Mouse (Mus musculus) midbrain, embryonic 12.5 days (tissue): Measurements from ENCODE around the gene Gpank1. TPM values are rescaled to one million over a fixed set of nuclear protein-coding genes. Genes with fewer than 3 reads are reported as not detected.
A peak's percentile ranks its signal among the peaks of the same experiment; 100 is the strongest.
"Not testable (repeated sequence)": the region's sequence is repeated elsewhere in the genome, so short reads cannot be mapped to it uniquely, and the experiment has no call there.

Experiments
- ATAC-seq: fragments of 200-750 bp; cut with Nextera tagmentation; 2 replicates; pipeline ENCODE4 v1.8.0; 2017; ENCODE audit warnings: low read depth, moderate TSS enrichment, moderate library complexity; ENCODE audit not compliant: low FRiP score
- H3K27ac ChIP-seq: fragments of 300-500 bp; sonication (generic); replicated peaks from 2 replicates; pipeline ENCODE4 v1.5.1; 2016; ENCODE audit warnings: mild to moderate bottlenecking
- H3K27me3 ChIP-seq: fragments of 300-500 bp; sonication (generic); 2 replicates; pipeline ENCODE4 v1.6.1; 2016; ENCODE audit warnings: mild to moderate bottlenecking
- H3K36me3 ChIP-seq: fragments of 300-500 bp; sonication (generic); 2 replicates; pipeline ENCODE4 v1.6.1; 2016
- H3K4me1 ChIP-seq: fragments of 300-500 bp; sonication (generic); 2 replicates; pipeline ENCODE4 v1.6.1; 2016
- H3K4me2 ChIP-seq: fragments of 300-500 bp; sonication (generic); replicated peaks from 2 replicates; pipeline ENCODE4 v1.6.1; 2016; ENCODE audit warnings: mild to moderate bottlenecking, moderate library complexity
- H3K4me3 ChIP-seq: fragments of 300-500 bp; sonication (generic); 2 replicates; pipeline ENCODE4 v1.5.1; 2016; ENCODE audit warnings: mild to moderate bottlenecking
- H3K9ac ChIP-seq: fragments of 300-500 bp; sonication (generic); replicated peaks from 2 replicates; pipeline ENCODE4 v1.6.1; 2016; ENCODE audit warnings: mild to moderate bottlenecking, moderate library complexity
- H3K9me3 ChIP-seq: fragments of 300-500 bp; sonication (generic); 2 replicates; pipeline ENCODE4 v1.6.1; 2016; ENCODE audit warnings: mild to moderate bottlenecking
- WGBS: fragments of 180-500 bp; shearing (Covaris S2); methylation state at CpG from one replicate; pipeline ENCODE4 v1.1.7; 2016; 5-methylcytosine and 5-hydroxymethylcytosine counted together
- polyA plus RNA-seq: library from polyadenylated mRNA; unstranded; fragments of >200 nt; fragmentation: Nextera tagmentation; extraction: Ambion mirVana; gene quantifications from 2 replicates; pipeline ENCODE4 v1.2.1, GENCODE M21; 2016

Gene Gpank1
- polyA plus RNA-seq, 1 experiment from 2014 or later = 26.4 TPM

DNA sequence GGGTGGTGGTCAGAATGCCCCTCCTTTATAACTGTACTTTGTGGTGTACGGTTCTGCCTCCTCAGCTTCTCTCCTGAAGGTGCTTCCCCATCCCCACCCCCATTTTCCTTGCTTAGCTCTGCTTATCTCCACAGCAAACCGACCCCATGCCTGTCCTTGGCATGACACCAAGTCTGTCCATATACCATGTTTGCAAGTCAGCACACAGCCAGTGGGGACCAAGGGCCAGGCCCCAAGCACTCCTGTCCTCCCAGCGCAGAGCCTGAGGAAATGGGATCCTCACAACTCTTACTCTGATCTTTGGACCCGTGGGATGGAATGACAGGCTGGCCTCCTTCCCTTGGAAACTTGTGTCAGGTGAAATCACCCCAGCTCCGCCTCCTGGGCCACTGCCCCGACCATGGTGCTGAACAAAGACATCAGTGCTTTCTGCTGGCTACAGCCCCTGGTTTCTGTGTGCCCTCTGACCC lies 18.0 kb upstream of the Gpank1 start:
- Histone ChIP-seq H3K9me3 (no peaks in the 10 kb centered on the region), H3K36me3 (peaks cover 56% of the 10 kb centered on the region), H3K4me3 (no peak overlapping the region), H3K4me2 (no peak overlapping the region), H3K27me3 (no peaks in the 10 kb centered on the region), H3K27ac (no peak overlapping the region), H3K4me1 (peaks cover 10% of the 10 kb centered on the region), H3K9ac (no peak overlapping the region)
- 74% methylated on average over 6 of the region's 6 CpGs for WGBS
- no peak for ATAC-seq

DNA sequence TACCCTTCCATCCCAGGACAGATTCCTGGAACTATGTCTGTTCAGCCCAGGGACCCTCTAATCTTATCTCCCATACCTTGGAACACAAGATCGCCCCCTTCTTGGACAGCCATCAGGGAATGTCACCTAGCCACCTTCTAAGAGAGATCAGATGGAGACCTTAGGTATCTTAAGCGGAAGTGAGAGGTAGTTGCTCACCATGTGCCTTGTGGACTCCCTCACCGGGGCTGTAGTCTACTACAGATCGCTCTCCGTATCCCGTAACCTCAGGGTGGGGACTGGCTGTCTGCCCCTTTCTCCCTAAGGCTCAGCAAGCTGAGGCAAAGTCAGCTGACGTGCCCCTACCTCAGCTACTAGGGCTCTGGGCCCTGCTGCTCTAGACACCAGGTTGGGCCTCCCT lies 17.2 kb upstream of the Gpank1 start:
- no peak overlapping the region for H3K27ac ChIP-seq
- no peak for ATAC-seq

DNA sequence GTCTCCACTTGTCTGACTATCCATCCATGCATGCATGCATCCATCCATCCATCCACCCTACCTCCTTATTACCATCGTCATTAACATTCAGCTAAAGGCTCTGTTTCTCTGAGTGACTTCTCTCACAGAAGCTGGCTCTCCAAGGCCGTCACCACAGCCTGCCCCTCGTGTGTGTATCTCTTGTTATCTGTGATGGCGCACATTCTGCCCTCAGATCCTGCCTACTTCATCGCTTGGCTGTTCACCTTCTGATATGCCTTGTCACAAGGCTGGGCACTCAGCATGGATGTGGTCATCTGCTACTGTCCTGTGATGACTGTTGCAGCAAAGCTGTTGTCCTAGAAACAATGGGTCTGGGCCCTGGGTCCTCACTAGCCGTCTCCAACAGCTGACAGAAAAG lies 16.5 kb upstream of the Gpank1 start:
- Histone ChIP-seq H3K27me3 (no peaks in the 10 kb centered on the region), H3K4me1 (peaks cover 10% of the 10 kb centered on the region), H3K4me2 (no peak overlapping the region), H3K9ac (no peak overlapping the region), H3K4me3 (no peak overlapping the region), H3K9me3 (no peaks in the 10 kb centered on the region), H3K27ac (no peak overlapping the region), H3K36me3 (peaks cover 41% of the 10 kb centered on the region)
- whole genome bisulfite sequencing = 76% methylated on average over 6 of the region's 6 CpGs
- no peak for ATAC-seq

More for the DNA sequence above, 17.2 kb upstream of the Gpank1 start:
- Histone ChIP-seq H3K9ac (no peak overlapping the region), H3K36me3 (peaks cover 48% of the 10 kb centered on the region), H3K27me3 (no peaks in the 10 kb centered on the region), H3K4me3 (no peak overlapping the region), H3K9me3 (no peaks in the 10 kb centered on the region), H3K4me2 (no peak overlapping the region), H3K4me1 (peaks cover 10% of the 10 kb centered on the region)
- 95% methylated on average over 7 of the region's 7 CpGs for WGBS

GRCm38 (mm10) chr17:35105740-35106389 lies 15.4 kb upstream of the Gpank1 start:
- Histone ChIP-seq H3K27me3 (no peaks in the 10 kb centered on the region), H3K4me3 (0 out of 2 replicates have a peak overlapping the region, but pooled peaks have one; percentile 17), H3K4me1 (peaks cover 10% of the 10 kb centered on the region), H3K27ac (no peak overlapping the region), H3K9me3 (no peaks in the 10 kb centered on the region), H3K4me2 (peak overlapping the region; percentile 36), H3K9ac (0 out of 2 replicates have a peak overlapping the region, but pooled peaks have one; percentile 37), H3K36me3 (peaks cover 30% of the 10 kb centered on the region)
- WGBS = 24% methylated on average over 13 of the region's 13 CpGs
- peak; percentile 12; the same call in 1 of the 2 replicates for ATAC-seq

DNA sequence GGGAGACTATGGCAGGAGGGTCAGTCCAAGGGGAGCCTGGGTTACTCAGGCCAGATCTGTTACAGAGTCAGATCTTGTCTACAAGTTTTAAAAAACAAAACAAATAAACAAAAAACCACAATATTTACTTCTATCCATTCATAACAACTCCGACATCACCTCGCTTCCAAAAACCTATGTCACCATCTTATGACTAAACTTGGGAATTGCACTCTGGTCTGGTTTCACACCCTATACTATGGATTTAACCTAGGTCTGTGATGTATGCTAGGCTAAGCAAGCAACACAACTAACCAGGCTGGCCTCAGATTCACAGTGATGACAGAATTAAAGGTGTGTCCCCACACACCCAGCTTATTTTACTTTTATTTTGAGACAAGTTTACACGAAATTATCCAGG lies 14.7 kb upstream of the Gpank1 start:
- ATAC-seq = no peak
- Histone ChIP-seq H3K9me3 (no peaks in the 10 kb centered on the region), H3K27me3 (no peaks in the 10 kb centered on the region), H3K4me1 (peaks cover 10% of the 10 kb centered on the region), H3K4me2 (no peak overlapping the region), H3K36me3 (peaks cover 23% of the 10 kb centered on the region), H3K4me3 (0 out of 2 replicates have a peak overlapping the region, but pooled peaks have one; percentile 17), H3K27ac (no peak overlapping the region), H3K9ac (no peak overlapping the region)
- 65% methylated on average over 3 of the region's 3 CpGs for WGBS

DNA sequence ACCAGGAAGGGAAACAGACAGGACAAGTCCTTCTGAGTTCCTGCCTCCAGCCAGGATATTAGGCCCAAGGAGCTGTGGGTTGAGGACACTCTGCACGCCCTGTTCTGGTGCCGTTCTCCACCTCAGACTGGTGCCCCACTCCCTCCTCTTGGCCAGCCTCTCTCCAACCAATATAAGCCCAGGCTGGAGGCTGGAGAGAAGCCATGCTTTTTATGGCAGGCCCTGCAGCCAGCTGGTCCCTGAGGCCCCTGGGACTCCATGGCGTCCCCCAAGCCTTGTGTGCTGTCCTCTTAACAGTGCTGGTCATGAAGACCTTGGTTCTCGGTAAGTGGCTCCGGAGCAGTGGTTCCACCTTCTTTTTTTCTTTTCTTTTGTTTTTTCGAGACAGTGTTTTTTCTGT lies 13.2 kb upstream of the Gpank1 start, which contains the start of gene Ly6g5c:
Gene Ly6g5c, plus strand, starts transcription at position 183 of the 400 bp plus-strand sequence.
- 85% methylated on average over 6 of the region's 6 CpGs for WGBS
- Histone ChIP-seq H3K9ac (no peak within 1 kb of the TSS), H3K9me3 (no peaks in the 10 kb centered on the region), H3K27ac (no peak within 1 kb of the TSS), H3K4me1 (peaks cover 10% of the 10 kb centered on the region), H3K4me3 (no peak within 1 kb of the TSS), H3K27me3 (no peaks in the 10 kb centered on the region), H3K4me2 (no peak within 1 kb of the TSS), H3K36me3 (peaks cover 8% of the 10 kb centered on the region; the same call in 1 of the 2 replicates)
- no peak for ATAC-seq

DNA sequence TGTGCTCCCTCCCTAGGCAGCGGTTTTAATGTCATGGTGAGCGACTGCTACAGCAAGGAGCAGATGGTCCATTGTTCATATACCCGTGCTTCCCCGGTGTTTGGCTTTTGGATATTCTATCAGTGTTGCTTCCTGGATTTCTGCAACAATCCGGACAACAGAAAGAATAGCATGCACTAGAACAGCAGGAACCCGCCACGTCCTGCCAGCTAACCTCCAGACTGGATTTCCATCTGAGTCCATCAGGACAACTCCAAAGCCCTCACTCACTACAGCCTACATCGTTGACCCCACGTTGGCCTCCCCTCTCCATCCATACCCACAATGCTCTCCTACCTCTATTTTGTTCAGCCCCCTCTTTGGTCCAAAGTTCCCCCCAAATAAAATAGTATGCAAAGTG lies 9.5 kb upstream of the Gpank1 start:
- Histone ChIP-seq H3K4me2 (no peak overlapping the region), H3K9me3 (no peaks in the 10 kb centered on the region), H3K27me3 (no peaks in the 10 kb centered on the region), H3K4me1 (no peaks in the 10 kb centered on the region), H3K4me3 (no peak overlapping the region), H3K9ac (no peak overlapping the region), H3K36me3 (peaks cover 26% of the 10 kb centered on the region), H3K27ac (no peak overlapping the region)
- 69% methylated on average over 9 of the region's 9 CpGs for WGBS
- no peak for ATAC-seq

- Histone ChIP-seq H3K36me3 (peaks cover 50% of the 10 kb centered on the region), H3K27ac (no peak within 1 kb of the TSS), H3K9ac (no peak within 1 kb of the TSS), H3K4me2 (no peak within 1 kb of the TSS), H3K9me3 (no peaks in the 10 kb centered on the region), H3K4me3 (no peak within 1 kb of the TSS), H3K4me1 (peaks cover 6% of the 10 kb centered on the region), H3K27me3 (no peaks in the 10 kb centered on the region)
- no peak for ATAC-seq
- 84% methylated on average over 8 of the region's 8 CpGs for WGBS
These were observed 5.9 kb upstream of the Gpank1 start, which contains the start of gene Ly6g5b for GRCm38 (mm10) chr17:35115046-35116019. Gene Ly6g5b (minus strand): TSS chr17:35115428.

DNA sequence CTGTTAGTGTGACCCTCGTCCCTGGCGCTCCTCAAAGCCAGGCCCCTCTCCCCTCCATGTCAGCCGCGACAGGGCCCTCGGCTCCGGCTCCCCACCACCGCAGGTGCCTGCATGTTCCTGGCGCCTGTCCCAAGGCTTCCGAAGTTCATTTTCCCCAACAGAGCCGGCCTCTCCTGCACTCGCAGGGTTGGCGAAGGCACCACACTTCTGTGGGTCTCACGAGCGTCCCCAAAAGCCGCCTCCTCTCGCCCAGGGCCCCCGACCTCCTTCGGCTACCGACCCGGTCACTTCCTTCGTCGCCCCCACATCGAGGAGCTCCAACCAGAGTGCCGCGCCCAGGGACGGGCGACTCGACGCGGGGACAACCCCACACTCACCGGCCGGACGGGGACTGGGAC lies 511 bp upstream of the Gpank1 start:
- peak overlapping the region; percentile 99 for H3K4me2 ChIP-seq
- no peak; the same call in 1 of the 2 replicates for ATAC-seq
- WGBS = 1% methylated on average over 28 of the region's 33 CpGs
- peak overlapping the region; percentile 96 for H3K4me3 ChIP-seq
- peak overlapping the region; percentile 96 for H3K9ac ChIP-seq
- peaks cover 25% of the 10 kb centered on the region for H3K4me1 ChIP-seq
- H3K9me3 ChIP-seq = no peaks in the 10 kb centered on the region
- H3K27ac ChIP-seq = peak overlapping the region; percentile 70
- H3K36me3 ChIP-seq = peaks cover 53% of the 10 kb centered on the region
- H3K27me3 ChIP-seq = no peaks in the 10 kb centered on the region

GRCm38 (mm10) chr17:35121871-35122303 lies 632 bp downstream of the Gpank1 start, which contains the start of gene Csnk2b:
Gene Csnk2b (minus strand): TSS chr17:35122053.
- Histone ChIP-seq H3K27me3 (no peaks in the 10 kb centered on the region), H3K4me1 (peaks cover 37% of the 10 kb centered on the region), H3K27ac (peak within 1 kb of the TSS; percentile 93), H3K9ac (peak within 1 kb of the TSS; percentile 96), H3K36me3 (peaks cover 44% of the 10 kb centered on the region), H3K4me3 (peak within 1 kb of the TSS; percentile 96), H3K9me3 (no peaks in the 10 kb centered on the region), H3K4me2 (peak within 1 kb of the TSS; percentile 99)
- ATAC-seq = no peak; the same call in 1 of the 2 replicates
- WGBS = under 1% methylated on average over 19 of the region's 19 CpGs

DNA sequence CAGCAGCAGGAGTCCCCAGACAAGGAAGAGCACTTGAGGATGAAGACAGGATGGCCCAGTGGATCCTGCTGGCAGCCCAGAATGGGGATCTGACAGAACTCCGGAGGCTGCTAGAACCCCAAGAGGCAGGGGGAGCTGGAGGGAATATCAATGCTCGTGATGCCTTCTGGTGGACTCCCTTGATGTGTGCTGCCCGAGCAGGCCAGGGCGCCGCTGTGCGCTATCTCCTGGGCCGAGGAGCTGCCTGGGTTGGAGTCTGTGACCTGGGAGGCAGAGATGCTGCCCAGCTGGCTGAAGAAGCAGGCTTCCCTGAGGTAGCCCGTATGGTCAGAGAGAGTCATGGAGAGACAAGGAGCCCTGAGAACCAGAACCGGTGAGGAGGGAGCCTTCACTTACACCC lies 2.0 kb downstream of the Gpank1 start:
- Histone ChIP-seq H3K36me3 (peaks cover 32% of the 10 kb centered on the region), H3K4me1 (peaks cover 46% of the 10 kb centered on the region)
- ATAC-seq, H3K27me3 ChIP-seq, H3K4me2 ChIP-seq, H3K9ac ChIP-seq, H3K27ac ChIP-seq, H3K9me3 ChIP-seq, H3K4me3 ChIP-seq: not testable (repeated sequence)
- WGBS = 90% methylated on average over 9 of the region's 9 CpGs
